In genomic region chr1:78488752-78489492, GRCm38 (mm10) we compare ENCODE assay signal across 7 mouse cellular contexts. TPM values are rescaled to one million over a fixed set of nuclear protein-coding genes. Genes with fewer than 3 reads are reported as not detected.
DNase-seq lines count a peak whose midpoint lies in the region; ATAC-seq lines count a peak whose summit lies in the region.

Gene Farsb (minus strand): TSS chr1:78488897.

- H3K36me3 ChIP-seq in embryonic facial prominence, embryonic 12.5 days: no peaks in the 10 kb centered on the region
- H3K36me3 ChIP-seq in limb, embryonic 11.5 days (ENCODE audit: control insufficient read depth, insufficient read depth, low read length): no peaks in the 10 kb centered on the region
- no peaks in the 10 kb centered on the region for H3K36me3 ChIP-seq in midbrain, embryonic 14.5 days (ENCODE audit: control insufficient read depth, insufficient read depth, low read length)

- ATAC-seq in embryonic facial prominence, embryonic 12.5 days (ENCODE audit: insufficient number of reproducible peaks, insufficient read depth, low FRiP score, low TSS enrichment): peak; percentile 94
- peak; percentile 94 for ATAC-seq in limb, embryonic 11.5 days (ENCODE audit: insufficient number of reproducible peaks, low FRiP score, low TSS enrichment, low read depth)
- peak; percentile 96 for ATAC-seq in midbrain, embryonic 14.5 days (ENCODE audit: low FRiP score, low TSS enrichment)

- peak within 1 kb of the TSS; percentile 90 for H3K4me2 ChIP-seq in embryonic facial prominence, embryonic 12.5 days (replicated peaks)
- H3K4me2 ChIP-seq in limb, embryonic 11.5 days (ENCODE audit: low read depth, severe bottlenecking): peak within 1 kb of the TSS; percentile 75
- H3K4me2 ChIP-seq in midbrain, embryonic 14.5 days (ENCODE audit: low read length): peak within 1 kb of the TSS; percentile 94

- peak within 1 kb of the TSS; percentile 90 for H3K4me3 ChIP-seq in embryonic facial prominence, embryonic 12.5 days
- H3K4me3 ChIP-seq in limb, embryonic 11.5 days (ENCODE audit: low read depth, low read length): peak within 1 kb of the TSS; percentile 99
- H3K4me3 ChIP-seq in midbrain, embryonic 14.5 days (replicated peaks; ENCODE audit: low read depth, low read length): peak within 1 kb of the TSS; percentile 93

- H3K27ac ChIP-seq in embryonic facial prominence, embryonic 12.5 days: peak within 1 kb of the TSS; percentile 65; the same call in 1 of the 2 replicates
- H3K27ac ChIP-seq in limb, embryonic 11.5 days (replicated peaks; ENCODE audit: low read depth, low read length): no peak within 1 kb of the TSS
- peak within 1 kb of the TSS; percentile 67; the same call in 1 of the 2 replicates for H3K27ac ChIP-seq in midbrain, embryonic 14.5 days (replicated peaks; ENCODE audit: low read depth, low read length)

- H3K9me3 ChIP-seq in embryonic facial prominence, embryonic 12.5 days: no peaks in the 10 kb centered on the region
- no peaks in the 10 kb centered on the region for H3K9me3 ChIP-seq in limb, embryonic 11.5 days (ENCODE audit: control insufficient read depth, low read length)
- no peaks in the 10 kb centered on the region for H3K9me3 ChIP-seq in midbrain, embryonic 14.5 days (ENCODE audit: control insufficient read depth, low read length)

- under 1% methylated on average over 31 of the region's 31 CpGs for WGBS in embryonic facial prominence, embryonic 12.5 days
- WGBS in limb, embryonic 11.5 days: under 1% methylated on average over 31 of the region's 31 CpGs
- WGBS in midbrain, embryonic 14.5 days: under 1% methylated on average over 31 of the region's 31 CpGs

- peak; percentile 88 for DNase-seq in adrenal gland, postnatal 25 days
- peak; percentile 99 for DNase-seq in heart, adult 11 months
- peak; percentile 92 for DNase-seq in kidney, adult 18-20 months
- peak; percentile 89 for DNase-seq in limb, embryonic 11.5 days (ENCODE audit: low spot score)
- peak; percentile 96 for DNase-seq in midbrain, embryonic 14.5 days
- DNase-seq in spleen, adult 18-20 months: peak; percentile 79 to 85

- peaks cover 17% of the 10 kb centered on the region for H3K4me1 ChIP-seq in embryonic facial prominence, embryonic 12.5 days
- 0 out of 2 replicates have a peak, but pooled peaks cover 6% of the 10 kb centered on the region for H3K4me1 ChIP-seq in limb, embryonic 11.5 days (ENCODE audit: control insufficient read depth, insufficient read depth, low read length)
- H3K4me1 ChIP-seq in midbrain, embryonic 14.5 days (ENCODE audit: control insufficient read depth, insufficient read depth, low read length): 0 out of 2 replicates have a peak, but pooled peaks cover 5% of the 10 kb centered on the region

- H3K9ac ChIP-seq in embryonic facial prominence, embryonic 12.5 days: peak within 1 kb of the TSS; percentile 80
- peak within 1 kb of the TSS; percentile 79 for H3K9ac ChIP-seq in limb, embryonic 11.5 days (ENCODE audit: low read length)
- peak within 1 kb of the TSS; percentile 81 for H3K9ac ChIP-seq in midbrain, embryonic 14.5 days (replicated peaks; ENCODE audit: low read length)

- H3K27me3 ChIP-seq in embryonic facial prominence, embryonic 12.5 days: 0 out of 2 replicates have a peak, but pooled peaks cover 2% of the 10 kb centered on the region
- no peaks in the 10 kb centered on the region for H3K27me3 ChIP-seq in limb, embryonic 11.5 days (ENCODE audit: control insufficient read depth, insufficient read depth, low read length)
- no peaks in the 10 kb centered on the region for H3K27me3 ChIP-seq in midbrain, embryonic 14.5 days (ENCODE audit: control insufficient read depth, insufficient read depth, low read length)

RNA-seq across cellular contexts. Expression of gene Farsb, which starts in this region (rescaled TPM):
- 64.8 and 64.9 TPM in 2 replicates for total RNA-seq in adrenal gland, postnatal 25 days (2021)
- polyA plus RNA-seq in embryonic facial prominence, embryonic 12.5 days (2016; fragmentation: Nextera tagmentation; extraction: Ambion mirVana): 137 and 141 TPM in 2 replicates
- polyA plus RNA-seq in limb, embryonic 11.5 days (2014; fragmentation: Nextera tagmentation; extraction: Ambion mirVana): 161 and 165 TPM in 2 replicates
- polyA plus RNA-seq in midbrain, embryonic 14.5 days (2014; fragmentation: Nextera tagmentation; extraction: Ambion mirVana): 158 and 168 TPM in 2 replicates
